Mouse (Mus musculus): Measurements from ENCODE around the gene B3galt1. TPM values are rescaled to one million over a fixed set of nuclear protein-coding genes. Genes with fewer than 3 reads are reported as not detected.

Gene B3galt1
- total RNA-seq, 2 experiments from 2014 or later, result 82.0 to 94.2 TPM

DNA sequence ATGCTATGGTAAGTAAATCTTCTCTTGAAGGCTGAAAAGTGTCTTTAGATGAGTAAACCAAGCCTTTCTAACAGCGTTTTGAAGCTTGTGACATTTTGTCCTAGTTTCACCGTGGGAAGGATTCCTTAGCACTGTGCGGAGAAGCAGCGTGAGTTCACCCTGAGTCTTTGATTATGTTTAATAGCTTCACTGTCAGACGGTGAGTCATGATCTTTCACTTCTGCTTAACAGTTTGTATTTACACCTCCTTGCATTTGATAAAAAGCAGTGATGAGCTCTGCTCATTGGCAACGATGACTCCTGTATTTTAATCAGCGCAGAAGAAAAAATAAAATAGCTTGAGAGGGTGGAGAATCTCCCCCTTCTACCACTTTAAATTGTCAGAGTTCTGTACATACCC, 440.0 kb downstream of the B3galt1 start:
- TF ChIP-seq CTCF (IDR thresholded peaks at IDR 0.05), result no peak
- Histone ChIP-seq H3K27ac (no peak overlapping the region), H3K4me3 (no peak overlapping the region)
- intact Hi-C loops (cut with DNase I), result no loop called here
- DNase-seq (ENCODE audit: extremely low spot score in 1 of 2, low spot score in 2 of 2), result no peak

DNA sequence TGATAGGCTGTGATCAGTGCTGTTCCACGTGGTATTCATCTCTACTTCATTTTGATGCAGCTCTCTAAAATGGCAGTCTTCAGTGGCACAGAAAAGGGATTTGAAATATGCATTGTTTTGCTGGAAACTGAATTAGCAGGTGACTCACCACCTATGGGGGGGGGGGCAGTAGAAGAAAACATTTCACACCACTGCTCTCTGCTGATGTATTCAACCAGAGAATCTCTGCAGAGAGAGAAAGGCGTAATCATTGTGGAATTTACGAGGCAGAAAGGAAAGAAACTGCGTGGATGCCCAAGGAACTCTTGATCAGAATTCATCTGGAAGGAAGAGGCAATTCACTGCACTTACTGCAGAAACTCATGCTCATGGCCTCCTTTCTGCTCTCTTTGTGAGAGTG, 445.7 kb downstream of the B3galt1 start:
- intact Hi-C loops (cut with DNase I), result no loop called here
- DNase-seq (ENCODE audit: extremely low spot score in 1 of 2, low spot score in 2 of 2), result no peak
- no peak for TF ChIP-seq CTCF (IDR thresholded peaks at IDR 0.05)
- H3K27ac ChIP-seq, result no peak overlapping the region
- no peak overlapping the region for H3K4me3 ChIP-seq

DNA sequence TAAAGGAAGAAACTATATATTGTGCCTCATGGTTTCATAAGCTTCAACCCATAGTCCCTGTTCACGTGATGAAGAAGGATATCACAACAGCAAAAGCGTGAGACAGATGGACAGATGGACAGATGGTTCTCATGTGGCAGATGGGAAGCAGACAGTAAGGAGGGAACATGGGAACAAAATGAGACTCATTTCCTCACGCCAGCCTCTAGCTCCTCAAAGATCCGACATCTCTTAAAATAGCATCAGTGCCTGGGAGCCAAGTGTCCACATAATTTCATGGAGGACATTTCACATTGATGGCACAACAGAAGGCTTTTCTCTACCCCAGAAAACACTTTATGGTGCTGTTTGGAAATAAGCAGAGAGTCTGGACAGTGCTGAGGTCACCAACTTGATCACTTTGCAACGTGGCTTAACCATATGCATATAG, 454.6 kb downstream of the B3galt1 start:
- peak in 1 of 2 experiments; percentile 26 for DNase-seq (ENCODE audit: extremely low spot score in 1 of 2, low spot score in 2 of 2)
- TF ChIP-seq CTCF (IDR thresholded peaks at IDR 0.05), result no peak
- no peak overlapping the region for H3K4me3 ChIP-seq
- H3K27ac ChIP-seq, result no peak overlapping the region
- intact Hi-C loops (cut with DNase I), result no loop called here

DNA sequence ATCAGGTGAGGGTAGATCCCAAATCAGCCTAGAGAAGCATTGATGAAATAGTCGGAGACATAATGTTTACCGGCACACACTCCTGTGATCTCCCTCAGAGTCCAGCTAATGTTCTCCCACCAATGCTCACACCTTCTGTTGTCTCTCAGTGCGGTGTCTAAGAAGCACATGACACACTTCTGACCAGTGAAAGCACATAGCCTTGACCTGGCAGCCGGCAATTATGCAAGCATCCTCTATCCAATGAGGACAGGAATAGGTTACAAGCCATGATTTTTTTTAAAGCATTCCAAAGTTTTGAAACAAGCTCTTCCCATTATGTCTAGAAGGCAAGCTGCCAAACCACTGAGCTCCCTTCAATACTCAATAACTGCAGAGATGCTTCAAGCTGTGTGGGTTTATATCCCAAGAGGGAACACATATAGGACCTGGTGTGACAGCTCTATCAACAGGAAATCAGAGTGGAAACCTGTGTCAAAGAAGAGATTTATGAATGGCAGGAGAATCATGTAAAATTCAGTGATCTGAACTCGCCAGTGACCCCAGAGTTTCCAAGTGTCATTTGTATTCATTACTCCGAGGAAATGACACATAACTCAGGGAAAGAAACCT, 456.0 kb downstream of the B3galt1 start:
- intact Hi-C loops (cut with DNase I), result no loop called here
- TF ChIP-seq CTCF (IDR thresholded peaks at IDR 0.05), result no peak
- Histone ChIP-seq H3K27ac (no peak overlapping the region), H3K4me3 (no peak overlapping the region)
- no peak for DNase-seq (ENCODE audit: extremely low spot score in 1 of 2, low spot score in 2 of 2)

DNA sequence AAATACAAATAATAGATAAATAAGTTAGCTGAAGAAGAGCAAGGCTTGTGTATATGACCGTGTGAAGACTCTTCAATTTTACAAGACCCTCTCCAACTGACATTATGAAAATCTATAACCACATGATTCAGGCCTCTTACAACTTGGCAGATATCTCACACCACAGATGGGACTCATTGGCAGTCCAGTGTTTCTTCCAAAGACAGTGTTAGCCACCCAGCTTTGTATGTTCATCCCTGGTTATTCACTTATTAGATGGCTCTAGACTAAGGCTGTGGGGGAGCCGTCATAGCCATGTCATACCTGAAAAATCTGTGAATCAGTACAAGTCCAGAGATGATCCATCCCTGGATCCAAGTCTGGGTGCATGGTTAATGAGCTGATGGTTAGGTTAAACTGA, 463.1 kb downstream of the B3galt1 start:
- no peak for DNase-seq (ENCODE audit: extremely low spot score in 1 of 2, low spot score in 2 of 2)
- Histone ChIP-seq H3K27ac (no peak overlapping the region), H3K4me3 (no peak overlapping the region)
- TF ChIP-seq CTCF (IDR thresholded peaks at IDR 0.05), result no peak
- intact Hi-C loops (cut with DNase I), result no loop called here

DNA sequence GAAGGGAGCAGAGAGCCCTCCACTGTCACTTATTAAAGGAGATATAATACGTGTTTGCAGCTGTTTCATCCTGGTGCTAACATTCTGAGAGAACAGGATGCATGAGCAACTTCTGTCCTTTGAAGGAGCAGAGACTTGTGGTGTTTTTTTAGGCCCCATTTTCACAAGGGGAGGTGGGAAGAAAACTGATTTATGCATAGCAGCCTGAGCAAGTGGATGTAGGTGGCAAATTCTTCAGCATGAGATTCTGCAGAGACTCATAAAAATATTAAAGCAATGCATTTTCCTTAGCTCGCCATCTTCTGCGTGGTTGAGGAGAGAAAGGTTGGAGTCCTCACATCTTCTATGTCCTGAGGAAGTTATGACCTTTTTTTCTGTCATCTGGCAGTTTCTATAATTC, 469.0 kb downstream of the B3galt1 start:
- intact Hi-C loops (cut with DNase I), result loop anchor here (2.0 to 10.0 kb wide), 2 partner anchors 64 to 470 kb away; partner anchors contain the start of gene B3galt1
- Histone ChIP-seq H3K27ac (peak overlapping the region; percentile 88), H3K4me3 (no peak overlapping the region)
- TF ChIP-seq CTCF (IDR thresholded peaks at IDR 0.05), result no peak
- DNase-seq (ENCODE audit: extremely low spot score in 1 of 2, low spot score in 2 of 2), result peak in 1 of 2 experiments; percentile 17

DNA sequence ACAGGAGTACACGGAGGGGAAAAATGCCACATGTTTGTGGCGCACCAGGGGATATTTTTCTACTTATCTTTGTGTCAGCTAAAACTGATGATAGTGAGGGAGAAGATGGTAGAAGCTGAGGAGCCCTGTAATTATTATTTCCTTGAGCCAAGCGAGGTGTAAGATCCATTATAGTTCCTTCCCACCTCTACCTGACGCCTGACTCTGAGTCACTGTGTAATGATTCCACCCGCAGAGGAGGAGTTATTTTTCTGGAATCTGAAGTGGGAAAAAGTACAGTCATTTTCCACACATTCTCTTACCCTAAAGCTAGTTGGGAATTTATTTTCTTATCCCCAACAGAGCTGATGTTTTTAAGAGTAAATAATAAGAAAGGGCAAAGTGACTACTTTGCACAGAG, 475.1 kb downstream of the B3galt1 start:
- peak in 1 of 2 experiments; percentile 26 for DNase-seq (ENCODE audit: extremely low spot score in 1 of 2, low spot score in 2 of 2)
- intact Hi-C loops (cut with DNase I), result loop anchor here (5.0 kb wide), 1 partner anchor 262 kb away; no protein-coding TSS in a partner anchor
- H3K4me3 ChIP-seq, result no peak overlapping the region
- TF ChIP-seq CTCF (IDR thresholded peaks at IDR 0.05), result no peak
- H3K27ac ChIP-seq, result no peak overlapping the region

DNA sequence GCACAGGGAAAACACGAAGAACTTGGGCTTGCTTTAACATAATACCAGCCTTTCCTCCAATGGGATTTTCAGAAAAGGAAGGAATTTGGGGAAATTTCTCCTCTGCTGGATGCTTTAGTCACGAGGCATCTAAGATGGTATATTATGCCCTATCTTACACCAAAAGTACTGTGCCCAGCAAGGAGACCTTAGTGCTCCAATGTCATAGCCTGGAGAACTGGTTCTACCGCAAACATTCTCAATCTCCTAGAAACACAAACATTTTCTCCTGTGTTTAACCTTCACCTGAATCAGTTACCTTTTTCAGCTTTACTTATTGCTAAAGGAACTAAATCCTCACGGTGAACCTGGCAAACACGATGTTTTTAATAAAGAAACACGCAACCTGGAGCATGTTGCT, 486.8 kb downstream of the B3galt1 start:
- no peak for DNase-seq (ENCODE audit: extremely low spot score in 1 of 2, low spot score in 2 of 2)
- no peak overlapping the region for H3K27ac ChIP-seq
- intact Hi-C loops (cut with DNase I), result no loop called here
- no peak overlapping the region for H3K4me3 ChIP-seq
- no peak for TF ChIP-seq CTCF (IDR thresholded peaks at IDR 0.05)

DNA sequence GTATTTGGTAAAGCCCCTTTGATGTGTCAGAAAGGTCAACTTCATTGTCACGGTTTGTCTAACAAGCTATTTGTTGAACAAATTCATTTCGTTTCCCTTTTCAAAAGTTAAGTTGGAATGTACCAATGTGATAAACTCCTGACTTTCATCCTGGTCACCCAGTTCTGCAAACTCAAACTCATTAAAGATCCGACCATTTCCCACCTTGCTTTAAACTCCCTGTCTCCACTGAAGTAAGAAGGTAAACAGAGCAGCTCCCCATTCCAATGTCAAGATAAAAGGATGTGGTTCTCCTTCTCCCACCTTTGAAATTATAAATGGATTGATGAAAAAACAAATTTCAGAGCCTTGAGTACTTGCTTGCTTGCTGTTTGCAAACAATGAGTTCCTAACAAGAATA, 487.6 kb downstream of the B3galt1 start:
- intact Hi-C loops (cut with DNase I), result no loop called here
- H3K27ac ChIP-seq, result no peak overlapping the region
- TF ChIP-seq CTCF (IDR thresholded peaks at IDR 0.05), result no peak
- no peak for DNase-seq (ENCODE audit: extremely low spot score in 1 of 2, low spot score in 2 of 2)
- no peak overlapping the region for H3K4me3 ChIP-seq

DNA sequence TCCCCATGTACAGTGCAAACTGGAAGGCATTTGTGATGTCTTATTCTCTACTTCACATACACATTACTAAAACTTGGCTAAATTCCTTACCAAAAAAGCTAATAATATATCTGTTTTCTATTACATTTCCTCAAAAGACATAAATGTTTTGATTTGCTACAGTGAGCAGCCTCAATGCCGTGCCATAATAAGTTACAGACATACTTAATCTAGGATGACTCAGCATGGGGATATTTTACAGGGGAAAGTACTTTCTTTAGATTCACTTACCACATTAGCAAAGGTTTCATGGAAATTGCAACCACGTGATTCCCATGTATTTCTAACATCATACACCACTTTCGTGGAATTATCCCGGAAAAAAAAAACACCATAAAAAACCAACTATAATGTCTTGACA, 495.7 kb downstream of the B3galt1 start:
- no peak overlapping the region for H3K27ac ChIP-seq
- TF ChIP-seq CTCF (IDR thresholded peaks at IDR 0.05), result no peak
- DNase-seq (ENCODE audit: extremely low spot score in 1 of 2, low spot score in 2 of 2), result no peak
- intact Hi-C loops (cut with DNase I), result no loop called here
- no peak overlapping the region for H3K4me3 ChIP-seq

DNA sequence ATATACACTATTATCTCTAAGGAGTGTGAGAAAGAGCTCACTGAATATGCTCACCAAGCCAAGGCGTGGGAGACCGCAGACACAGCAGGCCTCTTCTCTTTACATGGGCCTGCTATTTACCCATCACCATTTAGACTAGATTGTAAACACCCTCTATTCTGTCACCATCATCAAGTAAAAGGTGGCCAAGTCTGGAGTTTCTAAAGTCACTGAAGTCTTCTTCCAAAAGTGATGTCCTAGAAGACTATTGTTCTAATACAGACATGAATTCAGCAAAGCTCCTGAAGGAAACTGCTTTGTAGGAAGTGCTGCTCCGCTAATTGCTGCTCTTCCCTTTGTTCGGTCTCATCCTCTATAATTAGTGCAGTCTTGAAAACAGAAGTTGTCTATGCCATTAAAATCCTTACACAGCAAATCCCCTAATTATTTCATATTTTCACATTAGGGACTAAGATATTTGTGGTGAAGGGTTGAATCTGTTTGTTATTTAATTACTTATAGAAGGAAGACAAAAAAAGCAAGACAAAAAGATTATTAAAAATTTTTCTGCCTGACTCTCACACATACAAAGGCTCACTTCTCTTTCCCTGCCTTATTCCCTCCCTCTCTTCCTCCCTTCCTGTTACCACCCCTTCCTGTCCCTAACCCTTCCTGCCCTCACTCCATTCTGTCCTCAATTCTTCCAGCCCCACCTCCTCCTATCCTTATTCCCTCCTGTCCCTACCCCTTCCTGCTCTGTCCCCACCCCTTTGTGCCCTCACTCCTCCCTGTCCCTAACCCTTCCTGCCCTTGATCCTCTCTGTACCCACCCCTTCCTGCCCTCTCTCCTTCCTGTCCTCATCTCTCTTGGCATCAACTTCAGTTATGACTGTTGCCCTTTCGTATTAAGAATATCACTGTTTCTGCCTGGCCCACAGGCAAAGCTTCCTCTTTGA, 514.0 kb downstream of the B3galt1 start:
- no peak for TF ChIP-seq CTCF (IDR thresholded peaks at IDR 0.05)
- Histone ChIP-seq H3K4me3 (no peak overlapping the region), H3K27ac (no peak overlapping the region)
- intact Hi-C loops (cut with DNase I), result no loop called here
- no peak for DNase-seq (ENCODE audit: extremely low spot score in 1 of 2, low spot score in 2 of 2)

DNA sequence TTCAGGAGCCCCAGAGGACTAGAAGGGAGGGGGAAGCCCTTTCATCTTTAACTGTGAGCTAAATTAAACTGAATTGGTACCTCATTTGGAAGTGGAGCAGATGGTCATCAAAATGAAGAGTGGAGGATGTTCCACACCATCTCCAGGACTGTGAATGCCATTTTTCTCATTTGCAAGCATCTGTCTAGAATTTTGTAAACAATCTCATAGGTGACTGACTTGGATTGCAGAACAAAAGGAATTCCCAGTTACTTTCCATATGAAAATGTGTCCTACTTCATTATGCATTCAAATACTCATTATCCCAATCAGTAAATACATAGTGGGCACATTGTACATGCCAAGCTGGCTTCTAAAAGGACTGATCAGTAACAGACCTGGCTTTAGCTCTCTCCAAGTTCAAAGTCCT, 515.2 kb downstream of the B3galt1 start:
- no peak for DNase-seq (ENCODE audit: extremely low spot score in 1 of 2, low spot score in 2 of 2)
- Histone ChIP-seq H3K27ac (no peak overlapping the region), H3K4me3 (no peak overlapping the region)
- intact Hi-C loops (cut with DNase I), result no loop called here
- no peak for TF ChIP-seq CTCF (IDR thresholded peaks at IDR 0.05)
